Mouse (Mus musculus): ENCODE data around the gene Hebp1.

DNA sequence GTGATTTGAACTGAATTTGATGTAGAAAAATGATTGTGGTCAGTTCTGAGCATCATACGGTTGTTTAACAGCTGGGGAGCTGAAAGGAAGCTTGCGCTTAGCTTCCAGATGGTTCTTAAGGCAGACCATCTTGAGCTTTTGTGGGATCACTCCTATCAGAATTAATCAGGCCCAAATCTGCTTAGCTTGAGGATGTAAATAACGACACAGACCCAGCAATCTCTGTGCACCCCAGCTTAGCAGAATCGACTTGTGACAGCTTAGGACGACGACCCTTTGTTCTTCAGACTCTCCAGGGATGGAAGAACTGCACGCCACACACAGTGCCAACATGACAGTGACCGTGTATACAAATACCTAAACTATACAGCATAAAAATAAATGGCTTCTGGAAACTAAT is 47.8 kb upstream of the Hebp1 start:
- no peak for TF ChIP-seq CTCF (IDR thresholded peaks at IDR 0.05; ENCODE audit: low read depth)
- no peak for TF ChIP-seq EP300 (IDR thresholded peaks at IDR 0.05; ENCODE audit: low read depth)
